Mouse (Mus musculus) neural tube, embryonic 14.5 days (tissue): ENCODE measurements around the gene Nup107. TPM values are rescaled to one million over a fixed set of nuclear protein-coding genes. Genes with fewer than 3 reads are reported as not detected.

ENCODE experiments used
- ATAC-seq: fragments of 200-750 bp; cut with Nextera tagmentation; 2 replicates; pipeline ENCODE4 v1.8.0; 2017; ENCODE audit warnings: low read depth, mild to moderate bottlenecking, moderate TSS enrichment, moderate library complexity
- H3K27ac ChIP-seq: fragments of 300-500 bp; sonication (generic); 2 replicates; pipeline ENCODE4 v1.5.1; 2014; ENCODE audit warnings: low read depth, mild to moderate bottlenecking, control low read depth, low read length, moderate library complexity, mixed read lengths
- H3K27me3 ChIP-seq: fragments of 300-500 bp; sonication (generic); 2 replicates; pipeline ENCODE4 v1.6.1; 2014; ENCODE audit warnings: low read length; ENCODE audit not compliant: control insufficient read depth, insufficient read depth
- H3K36me3 ChIP-seq: fragments of 300-500 bp; sonication (generic); 2 replicates; pipeline ENCODE4 v1.6.1; 2014; ENCODE audit warnings: low read length, mixed read lengths; ENCODE audit not compliant: control insufficient read depth, insufficient read depth
- H3K4me1 ChIP-seq: fragments of 300-500 bp; sonication (generic); 2 replicates; pipeline ENCODE4 v1.6.1; 2014; ENCODE audit warnings: low read length; ENCODE audit not compliant: control insufficient read depth, insufficient read depth
- H3K4me2 ChIP-seq: fragments of 300-500 bp; sonication (generic); 2 replicates; pipeline ENCODE4 v1.6.1; 2014; ENCODE audit warnings: mild to moderate bottlenecking, low read depth, low read length, control low read depth
- H3K4me3 ChIP-seq: fragments of 300-500 bp; sonication (generic); 2 replicates; pipeline ENCODE4 v1.5.1; 2014; ENCODE audit warnings: low read depth, low read length, control low read depth, mixed read lengths
- H3K9ac ChIP-seq: fragments of 300-500 bp; sonication (generic); replicated peaks from 2 replicates; pipeline ENCODE4 v1.6.1; 2014; ENCODE audit warnings: low read depth, mild to moderate bottlenecking, control low read depth, low read length, mixed read lengths
- H3K9me3 ChIP-seq: fragments of 300-500 bp; sonication (generic); 2 replicates; pipeline ENCODE4 v1.6.1; 2016; ENCODE audit warnings: low read length; ENCODE audit not compliant: control insufficient read depth
- WGBS: fragments of 180-500 bp; shearing (Covaris S2); extraction: QIAGEN DNeasy Blood & Tissue Kit; methylation state at CpG from one replicate; pipeline ENCODE4 v1.1.7; 2014; 5-methylcytosine and 5-hydroxymethylcytosine counted together
- polyA plus RNA-seq: library from polyadenylated mRNA; unstranded; fragments of >200 nt; fragmentation: Nextera tagmentation; extraction: Ambion mirVana; gene quantifications from 2 replicates; pipeline ENCODE4 v1.2.1, GENCODE M21; 2014

The Nup107 gene
- polyA plus RNA-seq, 1 experiment from 2014 or later = 34.5 TPM

DNA sequence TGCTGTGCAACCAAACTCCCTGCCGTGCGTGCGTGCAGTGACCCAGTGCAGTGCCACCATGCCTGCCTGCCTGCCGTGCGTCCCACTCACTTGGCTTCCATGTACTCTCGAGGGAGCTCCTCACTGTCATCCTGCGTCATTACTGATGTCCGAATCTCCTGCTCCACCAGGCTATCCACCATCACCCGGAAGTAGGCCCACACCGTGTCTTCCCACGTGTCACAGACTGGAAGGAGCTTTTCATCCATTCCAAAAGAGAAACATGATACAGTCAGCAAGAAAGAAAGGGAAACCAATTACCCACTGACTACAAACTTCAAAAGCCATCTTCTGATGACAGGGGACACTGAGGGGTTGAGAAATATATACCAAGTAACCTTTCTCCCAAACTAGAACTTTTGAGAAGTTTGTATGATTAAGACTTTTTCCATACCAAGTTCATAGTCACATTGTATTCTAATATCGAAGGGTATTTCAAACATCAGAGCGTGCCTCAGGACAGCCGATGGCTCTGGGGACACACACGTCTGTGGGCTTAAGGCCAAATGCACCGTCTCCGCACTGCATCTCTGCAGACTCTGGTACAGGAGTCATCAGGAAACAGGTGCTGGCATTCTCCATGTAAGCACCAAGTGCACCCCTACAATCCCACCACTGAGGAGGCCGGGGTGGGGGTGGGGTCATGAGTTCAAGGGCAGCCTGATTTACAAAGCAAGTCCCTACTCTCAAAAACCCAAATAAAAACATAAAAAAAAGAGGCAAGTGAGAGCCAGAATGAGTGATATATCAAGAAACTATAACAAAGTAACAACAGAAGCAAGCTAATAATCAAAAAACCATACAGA, 22.0 kb downstream of the Nup107 start:
- Histone ChIP-seq H3K4me3 (no peak overlapping the region), H3K4me2 (no peak overlapping the region), H3K27me3 (no peaks in the 10 kb centered on the region), H3K36me3 (peaks cover 43% of the 10 kb centered on the region), H3K9ac (no peak overlapping the region), H3K9me3 (no peaks in the 10 kb centered on the region), H3K27ac (no peak overlapping the region), H3K4me1 (no peaks in the 10 kb centered on the region)
- 94% methylated on average over 18 of the region's 18 CpGs for WGBS
- no peak for ATAC-seq

DNA sequence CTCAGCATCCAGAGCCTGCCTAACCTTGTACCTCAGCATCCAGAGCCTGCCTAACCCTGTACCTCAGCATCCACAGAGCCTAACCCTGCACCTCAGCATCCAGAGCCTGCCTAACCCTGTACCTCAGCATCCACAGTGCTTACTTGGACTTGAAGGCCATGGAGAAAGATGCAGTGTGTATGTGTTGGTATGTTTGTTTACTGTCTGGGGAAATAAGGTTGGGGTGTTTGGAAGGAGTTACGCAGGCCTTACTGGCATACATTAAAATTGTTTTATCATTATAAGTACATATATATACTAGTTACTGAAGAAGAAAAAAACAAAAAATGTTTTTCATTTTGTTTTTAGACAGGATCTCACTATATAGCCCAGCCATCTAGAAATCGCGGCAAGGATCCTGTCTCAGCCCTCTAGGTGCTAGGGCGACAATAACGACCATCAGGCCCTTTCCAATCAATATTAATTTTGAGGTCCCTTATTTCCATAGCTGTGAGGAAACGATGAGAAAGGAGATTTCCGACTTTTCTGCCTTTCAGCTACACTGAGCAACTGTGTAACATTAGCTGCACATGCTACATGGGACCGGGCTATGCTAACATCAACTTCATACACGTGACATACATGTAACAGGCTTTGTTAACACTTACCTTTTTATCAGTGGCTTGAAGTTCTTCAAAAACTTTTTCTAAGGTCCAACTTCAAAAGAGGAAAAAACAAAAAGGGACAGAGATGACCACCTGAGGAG, 22.8 kb downstream of the Nup107 start:
- WGBS = 93% methylated on average over 9 of the region's 9 CpGs
- Histone ChIP-seq H3K27me3 (no peaks in the 10 kb centered on the region), H3K4me2 (no peak overlapping the region), H3K27ac (no peak overlapping the region), H3K36me3 (peaks cover 43% of the 10 kb centered on the region), H3K4me3 (no peak overlapping the region), H3K9me3 (no peaks in the 10 kb centered on the region), H3K4me1 (no peaks in the 10 kb centered on the region), H3K9ac (no peak overlapping the region)
- no peak for ATAC-seq

DNA sequence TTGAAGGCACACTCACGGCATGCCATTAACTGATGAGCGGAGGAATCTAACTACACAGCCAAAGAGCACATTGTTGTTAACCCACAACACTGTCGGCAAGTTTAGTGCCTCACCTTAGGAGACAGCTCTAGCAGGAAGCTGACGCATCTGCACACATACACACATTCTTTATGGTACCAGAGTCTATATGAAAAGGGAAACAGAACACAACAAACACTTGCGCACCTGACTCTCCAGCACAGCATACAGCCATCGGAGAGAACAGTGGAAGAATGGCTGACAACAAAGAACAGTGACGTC, 24.4 kb downstream of the Nup107 start:
- Histone ChIP-seq H3K4me1 (no peaks in the 10 kb centered on the region), H3K36me3 (peaks cover 36% of the 10 kb centered on the region), H3K4me3 (no peak overlapping the region), H3K9ac (no peak overlapping the region), H3K27ac (no peak overlapping the region), H3K9me3 (no peaks in the 10 kb centered on the region), H3K4me2 (no peak overlapping the region), H3K27me3 (no peaks in the 10 kb centered on the region)
- 89% methylated on average over 7 of the region's 7 CpGs for WGBS
- ATAC-seq = no peak

DNA sequence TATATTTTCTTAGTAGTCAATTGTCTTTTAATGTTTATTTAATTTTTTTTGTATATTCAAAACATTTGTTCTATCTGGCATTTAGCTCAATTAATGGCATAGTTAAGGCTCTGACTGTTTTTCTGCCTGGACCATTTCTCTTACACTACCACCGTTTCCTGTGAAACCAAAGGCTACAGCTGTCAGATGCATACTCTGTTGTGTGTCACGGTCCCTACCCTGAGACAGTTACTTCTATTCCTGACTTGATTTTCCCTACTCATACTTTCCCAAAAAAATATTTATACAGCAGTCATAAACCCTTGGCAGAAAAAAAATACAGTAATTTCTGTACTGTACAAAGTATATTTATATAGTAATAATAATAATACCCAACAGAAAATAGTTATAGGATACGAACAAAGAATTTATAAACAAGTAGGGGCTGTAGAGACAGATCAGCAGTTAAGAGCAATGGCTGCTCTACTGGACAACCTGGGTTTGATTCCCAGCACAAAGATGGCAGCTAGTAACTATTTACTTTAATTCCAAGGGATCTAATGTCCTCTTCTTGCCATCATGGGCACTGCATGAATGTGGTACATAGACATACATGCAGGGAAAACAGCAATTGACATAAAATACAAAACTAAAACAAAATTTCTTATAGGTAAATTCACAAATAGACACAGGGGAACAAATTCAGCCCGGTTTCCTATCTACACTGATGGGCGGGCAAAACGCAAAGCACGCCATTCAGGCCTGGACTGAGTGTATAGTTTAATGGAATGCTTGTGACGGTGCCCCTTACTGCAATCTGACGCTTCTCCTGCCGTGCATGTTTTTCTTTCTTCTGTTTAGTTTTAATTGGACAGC, 25.0 kb downstream of the Nup107 start:
- Histone ChIP-seq H3K9ac (no peak overlapping the region), H3K4me1 (no peaks in the 10 kb centered on the region), H3K27ac (no peak overlapping the region), H3K9me3 (no peaks in the 10 kb centered on the region), H3K4me2 (no peak overlapping the region), H3K36me3 (peaks cover 36% of the 10 kb centered on the region), H3K27me3 (no peaks in the 10 kb centered on the region), H3K4me3 (no peak overlapping the region)
- ATAC-seq = no peak
- 92% methylated on average over 10 of the region's 10 CpGs for WGBS

DNA sequence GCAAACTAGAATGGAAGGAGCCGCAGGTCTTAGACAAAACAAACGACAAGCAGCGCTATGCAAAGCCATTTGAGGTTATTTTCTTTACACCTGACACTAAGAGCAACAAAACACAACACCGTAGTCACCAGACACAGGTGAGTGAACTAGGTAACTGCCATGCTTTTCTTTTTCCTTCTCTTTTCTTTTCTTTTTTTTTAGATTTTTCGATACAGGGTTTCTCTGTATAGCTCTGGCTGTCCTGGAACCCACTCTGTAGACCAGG, 25.7 kb downstream of the Nup107 start:
- no peaks in the 10 kb centered on the region for H3K27me3 ChIP-seq
- H3K9me3 ChIP-seq = no peaks in the 10 kb centered on the region
- H3K36me3 ChIP-seq = peaks cover 36% of the 10 kb centered on the region
- no peak overlapping the region for H3K4me3 ChIP-seq
- ATAC-seq = no peak
- no peak overlapping the region for H3K27ac ChIP-seq
- H3K9ac ChIP-seq = no peak overlapping the region
- no peaks in the 10 kb centered on the region for H3K4me1 ChIP-seq
- no peak overlapping the region for H3K4me2 ChIP-seq
- WGBS = 96% methylated on average over 5 of the region's 5 CpGs

DNA sequence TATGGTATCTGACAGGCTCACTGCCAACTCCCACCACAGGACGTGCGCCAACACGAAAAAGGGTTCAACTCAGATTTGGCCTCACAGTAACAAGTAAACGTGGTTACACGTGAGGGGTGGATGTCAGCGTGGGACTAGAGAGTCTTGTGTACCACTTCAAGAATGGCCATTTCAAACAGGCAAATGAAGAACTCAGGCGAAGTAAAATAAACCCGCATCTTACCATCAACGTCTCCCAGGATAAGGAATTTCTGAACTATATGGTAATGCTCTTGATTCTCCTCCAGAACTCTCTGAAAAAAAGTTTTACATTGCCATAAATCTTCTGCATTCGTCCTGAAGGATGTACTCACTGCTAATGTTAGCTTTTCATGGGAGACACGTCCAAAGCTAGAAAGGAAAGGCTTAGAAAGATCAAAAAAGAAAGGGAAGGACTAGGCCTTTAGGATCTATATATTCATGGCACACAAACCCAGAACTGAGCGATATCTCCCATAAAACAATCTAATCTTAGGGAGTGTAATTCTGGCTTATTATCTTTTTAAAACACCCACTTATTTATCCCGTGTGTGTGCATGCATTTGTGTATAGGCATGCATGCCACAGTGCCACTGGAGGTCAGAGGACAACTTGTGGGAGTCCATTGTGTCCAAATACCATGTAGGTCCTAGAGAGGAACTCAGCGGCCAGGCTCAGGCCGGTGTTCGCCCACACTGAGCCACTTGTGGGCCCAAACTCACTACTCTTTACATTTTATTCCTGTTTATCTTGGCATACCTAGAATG, 26.2 kb downstream of the Nup107 start:
- Histone ChIP-seq H3K36me3 (peaks cover 38% of the 10 kb centered on the region), H3K4me2 (no peak overlapping the region), H3K9ac (no peak overlapping the region), H3K27me3 (no peaks in the 10 kb centered on the region), H3K4me3 (no peak overlapping the region), H3K4me1 (no peaks in the 10 kb centered on the region), H3K27ac (no peak overlapping the region), H3K9me3 (no peaks in the 10 kb centered on the region)
- WGBS = 92% methylated on average over 16 of the region's 16 CpGs
- no peak for ATAC-seq

DNA sequence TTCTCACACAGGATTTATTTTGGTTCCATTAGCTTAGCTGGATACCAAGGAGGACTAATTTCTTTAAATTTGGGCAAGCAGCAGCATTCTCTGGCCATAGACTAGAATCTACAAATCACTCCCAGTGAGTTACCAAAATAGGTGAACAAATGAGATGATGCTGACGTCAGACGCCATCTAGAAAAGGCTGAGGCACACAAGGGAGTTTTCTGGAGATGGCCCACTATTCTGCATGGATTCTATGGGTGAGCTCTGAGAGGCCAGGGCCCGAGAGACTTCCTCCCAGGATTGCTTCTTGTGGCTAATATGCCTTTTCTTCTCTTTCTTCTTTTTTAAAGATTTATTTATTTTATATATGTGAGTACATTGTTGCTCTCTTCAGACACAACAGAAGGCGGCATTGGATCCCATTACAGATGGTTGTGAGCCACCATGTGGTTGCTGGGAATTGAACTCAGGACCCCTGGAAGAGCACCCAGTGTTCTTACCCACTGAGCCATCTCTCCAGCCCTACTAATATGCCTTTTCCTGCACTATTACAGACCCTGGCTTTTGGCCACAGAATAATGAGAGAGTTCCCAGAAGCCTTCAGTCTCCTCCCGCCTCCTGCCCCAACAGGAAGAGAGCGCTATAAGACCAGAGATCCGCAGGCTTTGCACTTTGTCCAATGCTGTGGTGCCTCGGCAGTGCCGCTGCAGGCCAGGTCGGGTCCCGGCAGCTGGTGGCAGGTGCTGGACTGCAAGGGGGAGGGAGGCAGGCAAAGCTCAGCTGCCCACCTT, 27.2 kb downstream of the Nup107 start:
- H3K4me1 ChIP-seq = no peaks in the 10 kb centered on the region
- 97% methylated on average over 11 of the region's 11 CpGs for WGBS
- H3K4me3 ChIP-seq = no peak overlapping the region
- no peaks in the 10 kb centered on the region for H3K27me3 ChIP-seq
- H3K9ac ChIP-seq = no peak overlapping the region
- no peak overlapping the region for H3K27ac ChIP-seq
- no peaks in the 10 kb centered on the region for H3K9me3 ChIP-seq
- no peak overlapping the region for H3K4me2 ChIP-seq
- H3K36me3 ChIP-seq = peaks cover 43% of the 10 kb centered on the region
- no peak for ATAC-seq

DNA sequence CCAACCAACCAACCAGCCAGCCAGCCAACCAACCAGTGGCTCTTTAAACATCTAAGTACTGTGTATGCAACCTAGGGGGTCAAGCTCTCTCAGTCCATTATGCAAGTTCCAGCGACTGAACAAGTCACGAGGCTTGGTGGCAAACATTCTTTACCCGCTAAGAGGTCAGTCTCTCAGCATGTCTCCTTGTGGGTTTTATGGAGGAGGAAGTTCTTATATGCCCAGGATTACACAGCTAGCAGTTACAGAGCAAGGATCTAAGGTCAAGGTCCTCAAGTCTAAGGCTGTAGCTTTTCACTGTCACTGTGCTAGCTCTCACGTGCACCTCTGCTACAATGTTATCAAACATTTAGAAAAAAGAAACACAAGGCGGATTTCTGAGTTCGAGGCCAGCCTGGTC, 27.9 kb downstream of the Nup107 start:
- Histone ChIP-seq H3K4me1 (no peaks in the 10 kb centered on the region), H3K27me3 (no peaks in the 10 kb centered on the region), H3K9ac (no peak overlapping the region), H3K4me3 (no peak overlapping the region), H3K27ac (no peak overlapping the region), H3K36me3 (peaks cover 41% of the 10 kb centered on the region), H3K9me3 (no peaks in the 10 kb centered on the region), H3K4me2 (no peak overlapping the region)
- ATAC-seq = no peak
- WGBS = 94% methylated on average over 6 of the region's 6 CpGs
